Mouse (Mus musculus): ENCODE results near the gene Poll. TPM values are rescaled to one million over a fixed set of nuclear protein-coding genes. Genes with fewer than 3 reads are reported as not detected.
A peak's percentile ranks its signal among the peaks of the same experiment; 100 is the strongest.

The Poll gene
- polyA plus RNA-seq, 1 experiment from 2014 or later, result 17.0 TPM

DNA sequence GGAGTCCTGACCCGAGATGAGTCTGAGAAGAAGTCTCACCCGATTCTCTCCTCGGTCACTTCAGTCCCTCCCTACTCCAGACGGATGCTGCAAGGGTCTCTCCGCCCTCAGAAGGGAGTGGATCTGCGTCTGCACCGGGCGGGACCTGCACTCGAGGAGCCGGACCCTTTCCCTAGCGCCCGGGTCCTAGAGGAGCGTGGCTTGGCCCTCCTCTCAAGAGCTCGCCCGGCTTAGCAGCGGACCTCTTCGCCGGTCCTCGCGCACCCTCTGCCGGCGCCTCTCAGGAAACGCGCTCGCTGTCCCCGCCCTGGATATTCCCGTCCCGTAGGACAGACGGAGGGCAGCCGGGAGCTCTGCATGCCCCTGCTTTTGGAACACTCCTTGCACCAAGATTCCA lies 15.4 kb downstream of the Poll start:
- peak; percentile 79 for ATAC-seq (ENCODE audit: low FRiP score, low read depth)
- peaks cover 99% of the 10 kb centered on the region for H3K27me3 ChIP-seq

DNA sequence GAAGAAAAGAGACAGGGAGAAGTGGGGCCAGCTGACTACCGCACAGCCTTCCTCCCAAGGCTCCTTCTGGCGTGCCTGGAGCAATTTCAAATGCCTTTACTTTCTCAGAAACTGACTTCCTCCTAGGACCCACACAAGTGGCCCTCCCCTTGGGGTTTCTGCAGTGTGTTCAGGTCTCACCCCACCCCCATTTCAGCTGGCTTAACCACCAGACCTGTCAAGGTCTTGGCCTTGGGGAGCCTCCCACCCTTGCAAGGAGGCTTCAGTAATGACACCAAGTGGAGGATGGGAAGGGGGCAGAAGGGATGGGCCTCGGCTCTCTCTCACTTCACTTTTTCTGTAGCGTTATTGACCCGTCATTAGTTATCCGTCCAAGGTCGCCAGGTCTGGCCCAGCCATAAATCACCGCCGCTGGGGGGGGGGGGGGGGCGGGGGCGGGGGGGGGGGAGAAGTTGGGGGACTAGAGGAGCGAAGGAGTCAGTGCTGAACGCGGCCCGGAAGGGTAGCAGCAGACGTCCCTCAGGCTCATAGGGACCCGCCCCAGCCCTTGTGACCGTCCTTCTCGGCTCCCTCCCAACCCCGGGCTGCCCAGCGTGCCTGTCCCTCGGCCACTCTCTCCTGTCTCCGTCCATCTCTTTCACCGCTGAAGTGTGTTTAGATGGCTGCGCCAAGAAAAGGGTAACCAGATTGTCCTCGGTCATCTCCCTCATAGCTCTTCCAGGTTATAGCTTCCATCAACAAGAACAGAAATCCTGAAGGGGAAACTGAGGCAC lies 16.0 kb downstream of the Poll start:
- Histone ChIP-seq H3K4me2 (replicated peaks) (peak overlapping the region; percentile 57), H3K4me3 (peak overlapping the region; percentile 34), H3K9me3 (no peaks in the 10 kb centered on the region), H3K27ac (replicated peaks) (no peak overlapping the region), H3K27me3 (peaks cover 99% of the 10 kb centered on the region), H3K36me3 (no peaks in the 10 kb centered on the region), H3K4me1 (peaks cover 33% of the 10 kb centered on the region), H3K9ac (replicated peaks) (peak overlapping the region; percentile 34; the same call in 1 of the 2 replicates)
- ATAC-seq (ENCODE audit: low FRiP score, low read depth), result no peak
- WGBS, result under 1% methylated on average over 14 of the region's 26 CpGs

More for the DNA sequence above, 15.4 kb downstream of the Poll start:
- Histone ChIP-seq H3K4me2 (replicated peaks) (peak overlapping the region; percentile 57), H3K27ac (replicated peaks) (no peak overlapping the region), H3K4me1 (peaks cover 36% of the 10 kb centered on the region), H3K9ac (replicated peaks) (peak overlapping the region; percentile 34; the same call in 1 of the 2 replicates), H3K4me3 (peak overlapping the region; percentile 34), H3K36me3 (no peaks in the 10 kb centered on the region), H3K9me3 (no peaks in the 10 kb centered on the region)
- under 1% methylated on average over 30 of the region's 30 CpGs for WGBS

DNA sequence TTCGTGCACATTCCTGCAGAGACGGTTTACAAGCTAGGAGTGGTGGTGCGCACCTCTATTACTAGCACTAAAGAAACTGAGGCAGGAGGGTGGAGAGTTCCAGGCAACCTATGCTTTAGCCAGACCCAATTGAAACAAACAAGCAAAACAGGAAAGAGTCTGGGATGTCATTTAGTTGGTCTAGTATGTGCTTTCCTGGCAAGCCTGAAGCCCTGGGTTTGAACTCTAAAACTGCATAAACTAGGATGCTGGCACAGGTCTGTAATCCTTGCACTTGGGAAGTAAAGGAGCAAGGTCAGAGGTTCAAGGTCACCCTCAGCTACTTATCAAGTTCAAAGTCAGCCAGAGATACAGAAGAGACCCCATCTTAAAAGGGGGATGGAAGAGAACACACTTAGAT lies 18.3 kb downstream of the Poll start:
- H3K9ac ChIP-seq (replicated peaks), result no peak overlapping the region
- no peaks in the 10 kb centered on the region for H3K36me3 ChIP-seq
- H3K9me3 ChIP-seq, result no peaks in the 10 kb centered on the region
- H3K27ac ChIP-seq (replicated peaks), result peak overlapping the region; percentile 15; the same call in 1 of the 2 replicates
- WGBS, result 13% methylated on average over 3 of the region's 3 CpGs
- peak overlapping the region; percentile 40 for H3K4me3 ChIP-seq
- peak overlapping the region; percentile 63 for H3K4me2 ChIP-seq (replicated peaks)
- peaks cover 27% of the 10 kb centered on the region for H3K4me1 ChIP-seq
- ATAC-seq (ENCODE audit: low FRiP score, low read depth), result no peak
- H3K27me3 ChIP-seq, result peaks cover 99% of the 10 kb centered on the region

DNA sequence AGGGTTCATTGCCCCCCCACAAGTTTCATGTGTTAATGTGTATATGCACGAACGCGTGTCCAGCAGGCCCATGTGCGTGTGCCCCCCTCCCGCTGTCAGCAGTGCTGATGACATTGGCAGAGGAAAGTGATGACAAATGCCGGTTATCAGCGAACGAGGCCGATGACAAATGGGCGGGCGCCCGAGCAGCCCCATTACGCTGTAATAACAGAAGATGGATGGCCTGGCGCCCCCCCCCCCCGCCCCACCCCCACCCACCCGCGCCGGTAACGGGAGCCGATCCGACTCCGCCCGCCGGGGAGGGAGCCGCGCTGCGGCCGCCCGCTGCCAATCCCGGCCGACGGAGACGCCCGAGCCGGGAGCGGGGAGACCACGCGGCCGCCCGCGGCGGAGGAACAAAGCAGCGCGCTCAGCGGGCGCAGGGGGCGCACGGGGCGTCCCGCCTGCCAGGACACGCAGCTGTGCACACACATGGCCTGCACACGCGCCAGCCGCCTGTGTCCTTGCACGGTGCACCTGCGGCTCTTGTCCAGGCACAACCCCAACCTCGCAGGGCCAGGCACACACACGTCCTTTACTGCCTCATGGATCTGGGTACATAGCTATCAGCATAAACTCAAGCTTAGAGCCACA lies 18.8 kb downstream of the Poll start:
- peak overlapping the region; percentile 40 for H3K4me3 ChIP-seq
- H3K27me3 ChIP-seq, result peaks cover 96% of the 10 kb centered on the region
- H3K4me1 ChIP-seq, result peaks cover 27% of the 10 kb centered on the region
- H3K9ac ChIP-seq (replicated peaks), result peak overlapping the region; percentile 54
- no peaks in the 10 kb centered on the region for H3K9me3 ChIP-seq
- ATAC-seq (ENCODE audit: low FRiP score, low read depth), result peak; percentile 48; the same call in 1 of the 2 replicates
- peak overlapping the region; percentile 15; the same call in 1 of the 2 replicates for H3K27ac ChIP-seq (replicated peaks)
- WGBS, result under 1% methylated on average over 56 of the region's 58 CpGs
- H3K36me3 ChIP-seq, result no peaks in the 10 kb centered on the region
- peak overlapping the region; percentile 63 for H3K4me2 ChIP-seq (replicated peaks)

DNA sequence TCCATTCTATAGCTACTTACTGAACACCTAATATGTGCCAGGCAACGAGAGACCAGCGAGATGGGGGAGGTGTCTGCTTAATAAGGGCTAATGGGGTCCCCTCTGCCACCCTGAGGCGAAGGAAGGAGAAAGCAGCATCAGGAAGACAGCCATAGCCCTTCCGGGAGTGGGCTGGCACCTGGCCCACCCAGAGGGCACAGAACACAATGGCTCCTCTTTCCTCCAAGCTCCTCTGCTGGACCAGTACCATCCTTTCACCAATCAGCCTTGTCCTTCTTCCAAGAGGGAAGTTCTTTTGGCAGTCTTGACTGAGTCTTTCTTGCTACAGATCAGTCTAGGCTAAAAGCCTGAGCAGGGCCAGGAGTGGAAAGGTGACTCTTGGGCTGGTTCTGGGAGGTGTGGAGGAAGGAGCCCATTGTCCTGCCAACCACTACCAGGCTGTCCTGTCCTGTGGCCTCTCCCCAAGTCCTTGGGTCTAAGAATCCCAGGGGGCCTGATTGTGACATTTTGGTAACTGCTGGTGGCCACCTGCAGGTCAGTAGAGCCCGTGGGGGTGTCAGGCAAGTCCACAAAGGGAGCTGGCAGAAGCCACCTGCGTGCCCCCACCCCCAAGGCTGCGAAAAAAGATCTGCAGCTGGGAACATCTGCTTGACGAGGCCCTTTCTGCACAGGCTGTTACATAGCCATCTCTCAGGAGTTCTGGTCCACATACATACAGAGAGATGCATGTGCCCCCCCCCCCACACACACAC lies 19.5 kb downstream of the Poll start:
- Histone ChIP-seq H3K4me1 (peaks cover 27% of the 10 kb centered on the region), H3K27me3 (peaks cover 96% of the 10 kb centered on the region), H3K9ac (replicated peaks) (peak overlapping the region; percentile 54), H3K27ac (replicated peaks) (no peak overlapping the region), H3K36me3 (no peaks in the 10 kb centered on the region), H3K4me3 (peak overlapping the region; percentile 40), H3K4me2 (replicated peaks) (peak overlapping the region; percentile 63), H3K9me3 (no peaks in the 10 kb centered on the region)
- ATAC-seq (ENCODE audit: low FRiP score, low read depth), result no peak
- WGBS, result 28% methylated on average over 8 of the region's 8 CpGs

DNA sequence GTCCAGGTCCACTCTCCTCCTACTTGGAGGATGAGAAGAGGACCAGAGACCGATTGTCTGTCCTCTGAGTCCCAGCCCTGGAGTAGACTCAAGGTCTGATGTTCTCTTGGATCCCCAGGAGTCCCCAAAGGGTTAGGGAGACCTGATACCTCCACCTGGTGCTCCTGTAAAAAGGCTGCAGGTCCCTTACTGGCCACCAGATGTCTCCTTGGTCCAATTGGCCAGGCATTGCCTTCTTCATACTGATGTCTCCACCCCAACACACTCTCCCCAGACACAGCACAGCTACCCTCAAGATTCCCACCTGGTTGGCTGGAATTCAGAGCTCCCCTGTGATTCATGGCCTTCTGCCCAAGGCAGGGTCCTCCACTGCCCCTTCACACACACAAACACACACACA lies 22.8 kb downstream of the Poll start:
- peaks cover 25% of the 10 kb centered on the region for H3K4me1 ChIP-seq
- ATAC-seq (ENCODE audit: low FRiP score, low read depth), result no peak
- no peak overlapping the region for H3K27ac ChIP-seq (replicated peaks)

DNA sequence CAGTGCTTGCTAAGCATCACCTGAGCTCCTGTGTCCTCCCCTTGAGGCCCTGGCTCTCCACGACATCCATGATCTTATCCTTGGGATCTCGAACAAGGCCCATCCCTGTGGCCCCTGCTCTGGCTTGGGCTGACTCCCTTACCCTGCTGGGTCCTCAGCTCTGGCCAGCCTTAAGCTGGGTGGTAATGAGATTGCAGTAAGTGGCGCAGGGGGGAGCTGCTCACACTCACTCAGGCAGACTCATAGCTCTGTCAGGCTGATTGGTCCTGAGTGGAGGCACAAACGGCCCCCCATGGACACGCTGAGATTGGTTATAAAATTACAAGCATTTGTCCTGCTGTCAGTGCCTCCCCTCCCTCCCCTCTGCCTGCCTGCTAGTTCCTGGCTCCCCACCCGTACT lies 24.4 kb downstream of the Poll start:
- Histone ChIP-seq H3K4me3 (no peak overlapping the region), H3K36me3 (0 out of 2 replicates have a peak, but pooled peaks cover 1% of the 10 kb centered on the region), H3K9me3 (no peaks in the 10 kb centered on the region), H3K27ac (replicated peaks) (no peak overlapping the region), H3K4me1 (peaks cover 12% of the 10 kb centered on the region), H3K27me3 (peaks cover 63% of the 10 kb centered on the region), H3K4me2 (replicated peaks) (no peak overlapping the region), H3K9ac (replicated peaks) (no peak overlapping the region)
- ATAC-seq (ENCODE audit: low FRiP score, low read depth), result no peak
- WGBS, result 72% methylated on average over 6 of the region's 6 CpGs

More for the DNA sequence above, 22.8 kb downstream of the Poll start:
- Histone ChIP-seq H3K9ac (replicated peaks) (no peak overlapping the region), H3K9me3 (no peaks in the 10 kb centered on the region), H3K4me3 (no peak overlapping the region), H3K36me3 (no peaks in the 10 kb centered on the region), H3K27me3 (peaks cover 79% of the 10 kb centered on the region), H3K4me2 (replicated peaks) (no peak overlapping the region)
- WGBS, result 72% methylated on average over 1 of the region's 1 CpGs

DNA sequence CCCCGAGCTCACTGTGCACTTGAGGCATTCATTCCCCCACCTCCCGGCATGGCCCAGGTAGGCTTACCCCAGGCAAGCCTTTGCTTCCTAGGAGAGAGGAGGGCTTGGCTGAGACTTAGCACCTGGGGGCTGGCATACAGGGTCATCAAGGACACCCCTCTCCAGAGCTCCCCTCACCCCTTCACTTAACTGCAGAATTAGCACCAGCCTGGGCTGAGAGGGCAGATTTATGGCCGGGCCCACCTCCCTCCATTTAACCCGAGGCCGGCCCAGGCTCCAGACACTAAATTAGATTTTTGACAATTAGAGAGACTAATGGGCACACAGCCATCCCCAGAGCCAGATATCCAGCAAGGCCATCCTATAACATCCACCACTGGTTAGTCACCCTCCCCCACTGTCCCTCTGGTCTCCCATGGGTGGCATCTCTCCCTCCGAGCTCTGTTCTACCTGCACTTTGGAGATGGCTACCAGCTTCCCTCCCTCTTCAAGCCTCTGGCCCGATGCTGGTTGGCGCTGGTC lies 25.1 kb downstream of the Poll start:
- peaks cover 8% of the 10 kb centered on the region for H3K36me3 ChIP-seq
- no peak overlapping the region for H3K4me3 ChIP-seq
- no peaks in the 10 kb centered on the region for H3K9me3 ChIP-seq
- 82% methylated on average over 8 of the region's 8 CpGs for WGBS
- peaks cover 8% of the 10 kb centered on the region; the same call in 1 of the 2 replicates for H3K4me1 ChIP-seq
- no peak overlapping the region for H3K27ac ChIP-seq (replicated peaks)
- H3K27me3 ChIP-seq, result peaks cover 56% of the 10 kb centered on the region
- H3K9ac ChIP-seq (replicated peaks), result no peak overlapping the region
- ATAC-seq (ENCODE audit: low FRiP score, low read depth), result no peak
- H3K4me2 ChIP-seq (replicated peaks), result no peak overlapping the region

DNA sequence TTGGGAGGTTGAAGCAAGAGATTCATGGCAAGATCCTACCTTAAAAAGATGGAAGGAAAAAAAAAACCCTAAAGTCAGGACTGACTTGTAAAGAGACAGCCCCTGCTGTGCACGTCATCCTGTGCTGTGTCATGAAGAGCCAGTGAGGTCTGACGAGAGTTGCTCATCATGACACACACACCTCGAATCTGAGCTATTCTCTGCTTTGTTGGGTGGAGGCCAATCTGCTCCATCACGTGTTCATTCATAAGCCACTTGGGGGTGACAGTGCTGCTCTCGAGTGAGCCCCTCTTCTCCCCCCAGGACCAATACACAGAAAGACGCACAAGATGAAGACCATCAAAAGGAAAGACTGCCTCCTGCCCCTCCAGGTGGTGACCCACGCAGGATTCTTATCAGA lies 26.7 kb downstream of the Poll start:
- H3K9me3 ChIP-seq, result no peaks in the 10 kb centered on the region
- H3K4me2 ChIP-seq (replicated peaks), result no peak overlapping the region
- no peak for ATAC-seq (ENCODE audit: low FRiP score, low read depth)
- peaks cover 40% of the 10 kb centered on the region for H3K27me3 ChIP-seq
- H3K4me1 ChIP-seq, result peaks cover 8% of the 10 kb centered on the region; the same call in 1 of the 2 replicates
- H3K9ac ChIP-seq (replicated peaks), result no peak overlapping the region
- H3K27ac ChIP-seq (replicated peaks), result no peak overlapping the region
- H3K36me3 ChIP-seq, result peaks cover 24% of the 10 kb centered on the region
- WGBS, result 72% methylated on average over 7 of the region's 7 CpGs
- H3K4me3 ChIP-seq, result no peak overlapping the region

DNA sequence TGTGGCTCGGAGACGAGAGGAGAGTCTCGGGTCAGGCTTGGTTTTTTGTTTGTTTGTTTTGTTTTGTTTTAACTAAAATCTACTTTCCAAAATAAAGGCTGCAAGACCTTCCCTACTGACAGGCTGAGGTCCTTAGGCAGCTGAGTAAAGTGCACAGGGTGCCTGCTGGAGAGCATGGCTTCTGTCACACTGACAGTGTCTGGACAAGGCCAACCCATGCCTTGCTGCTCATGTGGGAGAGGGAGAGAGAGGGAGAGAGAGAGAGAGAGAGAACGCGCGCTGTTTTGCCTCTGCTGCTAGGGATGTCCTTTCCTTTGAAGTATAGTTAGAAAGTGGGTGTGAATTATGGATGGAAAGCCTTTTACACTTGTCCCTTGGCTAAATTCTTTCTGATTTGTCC lies 28.8 kb downstream of the Poll start:
- peaks cover 45% of the 10 kb centered on the region for H3K36me3 ChIP-seq
- H3K4me3 ChIP-seq, result no peak overlapping the region
- ATAC-seq (ENCODE audit: low FRiP score, low read depth), result no peak
- WGBS, result 78% methylated on average over 6 of the region's 6 CpGs
- peaks cover 22% of the 10 kb centered on the region for H3K27me3 ChIP-seq
- no peak overlapping the region for H3K9ac ChIP-seq (replicated peaks)
- H3K27ac ChIP-seq (replicated peaks), result no peak overlapping the region
- peaks cover 8% of the 10 kb centered on the region; the same call in 1 of the 2 replicates for H3K4me1 ChIP-seq
- no peak overlapping the region for H3K4me2 ChIP-seq (replicated peaks)
- no peaks in the 10 kb centered on the region for H3K9me3 ChIP-seq

DNA sequence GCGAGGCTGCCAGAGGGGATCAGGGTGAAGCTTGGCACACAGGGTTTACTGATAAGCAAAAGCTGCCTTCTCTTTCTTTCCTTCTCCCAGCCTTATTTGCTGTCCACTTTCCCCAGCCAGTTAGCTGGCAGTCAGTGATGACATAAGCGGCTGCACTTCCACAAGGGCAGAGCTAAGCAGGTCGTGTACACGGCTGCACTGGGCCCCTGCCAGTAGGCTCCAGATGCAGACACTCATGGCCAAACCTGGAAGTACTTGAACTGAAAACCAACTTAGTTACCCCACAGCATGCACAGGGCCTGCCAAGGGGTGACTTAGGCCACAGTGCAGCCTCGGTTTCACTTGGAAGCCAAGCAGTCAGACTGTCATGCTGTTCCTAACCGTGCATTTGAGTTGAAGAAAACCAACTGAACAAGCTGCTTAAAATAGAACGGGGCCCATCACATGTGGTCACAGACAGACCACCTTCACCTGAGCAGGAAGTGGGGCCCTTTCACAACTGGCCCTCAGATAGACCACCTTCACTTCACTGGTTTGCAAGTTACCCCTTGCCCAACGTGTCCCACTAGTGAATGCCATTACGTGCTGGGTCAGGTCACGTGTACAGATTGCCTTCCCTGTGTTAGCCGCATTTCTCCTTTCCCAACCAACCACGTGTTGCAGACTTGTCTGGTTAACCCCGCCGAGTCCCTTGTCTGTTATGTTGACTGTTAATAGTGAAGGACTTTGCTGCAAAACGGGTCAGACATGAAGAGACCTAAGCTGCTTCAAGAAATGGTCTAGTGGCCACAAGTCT lies 29.9 kb downstream of the Poll start:
- Histone ChIP-seq H3K4me2 (replicated peaks) (no peak overlapping the region), H3K4me3 (no peak overlapping the region), H3K9ac (replicated peaks) (no peak overlapping the region), H3K9me3 (no peaks in the 10 kb centered on the region), H3K4me1 (peaks cover 8% of the 10 kb centered on the region; the same call in 1 of the 2 replicates), H3K36me3 (peaks cover 46% of the 10 kb centered on the region), H3K27me3 (peaks cover 10% of the 10 kb centered on the region), H3K27ac (replicated peaks) (no peak overlapping the region)
- WGBS, result 86% methylated on average over 15 of the region's 15 CpGs
- no peak for ATAC-seq (ENCODE audit: low FRiP score, low read depth)

All from midbrain, embryonic 12.5 days (tissue).